Mouse (Mus musculus): Measurements from ENCODE around the gene Dlgap1. TPM values are rescaled to one million over a fixed set of nuclear protein-coding genes. Genes with fewer than 3 reads are reported as not detected.
"Not testable (repeated sequence)": the region's sequence is repeated elsewhere in the genome, so short reads cannot be mapped to it uniquely, and the experiment has no call there.

Gene Dlgap1
- total RNA-seq, 2 experiments from 2014 or later = 0.20 to 0.38 TPM

- DNase-seq = no peak
These were observed 840.9 kb downstream of the Dlgap1 start for GRCm38 (mm10) chr17:70809776-70810175.

GRCm38 (mm10) chr17:70810795-70811194, 841.9 kb downstream of the Dlgap1 start:
- no peak for DNase-seq

GRCm38 (mm10) chr17:70815001-70815400, 846.1 kb downstream of the Dlgap1 start:
- no peak for DNase-seq

- no peak for DNase-seq
These were observed 849.1 kb downstream of the Dlgap1 start for GRCm38 (mm10) chr17:70817862-70818451.

GRCm38 (mm10) chr17:70823083-70823482, 854.2 kb downstream of the Dlgap1 start:
- no peak for DNase-seq

- DNase-seq = no peak
These were observed 857.4 kb downstream of the Dlgap1 start for GRCm38 (mm10) chr17:70826227-70826626.

GRCm38 (mm10) chr17:70827463-70828179, 858.7 kb downstream of the Dlgap1 start:
- DNase-seq = not testable (repeated sequence)

GRCm38 (mm10) chr17:70828180-70828528, 859.3 kb downstream of the Dlgap1 start:
- DNase-seq = no peak

GRCm38 (mm10) chr17:70828569-70828968, 859.7 kb downstream of the Dlgap1 start:
- no peak for DNase-seq

- DNase-seq = no peak
These were observed 860.3 kb downstream of the Dlgap1 start for GRCm38 (mm10) chr17:70829217-70829616.

- no peak for DNase-seq
These were observed 861.3 kb downstream of the Dlgap1 start for GRCm38 (mm10) chr17:70829943-70830715.

- DNase-seq = no peak
These were observed 862.7 kb downstream of the Dlgap1 start for GRCm38 (mm10) chr17:70831591-70831990.

GRCm38 (mm10) chr17:70832544-70832943, 863.7 kb downstream of the Dlgap1 start:
- DNase-seq = peak; percentile 53

GRCm38 (mm10) chr17:70834430-70834965, 865.6 kb downstream of the Dlgap1 start:
- no peak for DNase-seq

- DNase-seq = no peak
These were observed 866.4 kb downstream of the Dlgap1 start for GRCm38 (mm10) chr17:70835071-70835790.

- no peak for DNase-seq
These were observed 867.9 kb downstream of the Dlgap1 start for GRCm38 (mm10) chr17:70836820-70837219.

GRCm38 (mm10) chr17:70837474-70837873, 868.6 kb downstream of the Dlgap1 start:
- DNase-seq = not testable (repeated sequence)

- DNase-seq = no peak
These were observed 869.2 kb downstream of the Dlgap1 start for GRCm38 (mm10) chr17:70838031-70838430.

- no peak for DNase-seq
These were observed 869.7 kb downstream of the Dlgap1 start for GRCm38 (mm10) chr17:70838533-70838932.

GRCm38 (mm10) chr17:70843252-70843651, 874.4 kb downstream of the Dlgap1 start:
- no peak for DNase-seq

GRCm38 (mm10) chr17:70844971-70845370, 876.1 kb downstream of the Dlgap1 start:
- no peak for DNase-seq

- DNase-seq = no peak
These were observed 876.7 kb downstream of the Dlgap1 start for GRCm38 (mm10) chr17:70845543-70845942.

All from gastrocnemius, postnatal 25 days (tissue).